Mouse (Mus musculus) frontal cortex, postnatal 25 days (tissue): ENCODE measurements around the gene Oasl2.
A peak's percentile ranks its signal among the peaks of the same experiment; 100 is the strongest.
"Not testable (repeated sequence)": the region's sequence is repeated elsewhere in the genome, so short reads cannot be mapped to it uniquely, and the experiment has no call there.

Experiments used
- DNase-seq, 2 experiments: peaks; one replicate each; pipeline ENCODE4 v3.0.0; 2022; ENCODE audit warnings: low spot score in 2 of 2

Oasl2 gene

GRCm38 (mm10) chr5:114915854-114916253 lies 19.1 kb downstream of the Oasl2 start:
- DNase-seq = no peak

GRCm38 (mm10) chr5:114916777-114917176 lies 20.0 kb downstream of the Oasl2 start:
- no peak for DNase-seq

- DNase-seq = not testable (repeated sequence)
These were observed 20.6 kb downstream of the Oasl2 start for GRCm38 (mm10) chr5:114917357-114917756.

- no peak for DNase-seq
These were observed 25.0 kb downstream of the Oasl2 start for GRCm38 (mm10) chr5:114921551-114922365.

GRCm38 (mm10) chr5:114922366-114922731 lies 25.6 kb downstream of the Oasl2 start:
- DNase-seq = no peak

- no peak for DNase-seq
These were observed 26.3 kb downstream of the Oasl2 start, which contains the start of gene Oasl1 for GRCm38 (mm10) chr5:114922998-114923473. Gene Oasl1, plus strand, starts transcription at chr5:114923240.

GRCm38 (mm10) chr5:114926153-114926684 lies 29.5 kb downstream of the Oasl2 start:
- no peak for DNase-seq

GRCm38 (mm10) chr5:114926753-114927152 lies 30.0 kb downstream of the Oasl2 start:
- no peak for DNase-seq

- no peak for DNase-seq
These were observed 34.9 kb downstream of the Oasl2 start for GRCm38 (mm10) chr5:114931626-114932025.

- no peak for DNase-seq
These were observed 36.5 kb downstream of the Oasl2 start for GRCm38 (mm10) chr5:114933206-114933605.

- no peak for DNase-seq
These were observed 39.1 kb downstream of the Oasl2 start for GRCm38 (mm10) chr5:114935838-114936237.

GRCm38 (mm10) chr5:114941138-114941537 lies 44.4 kb downstream of the Oasl2 start:
- not testable (repeated sequence) for DNase-seq

- peak; percentile 75 for DNase-seq
These were observed 45.5 kb downstream of the Oasl2 start, which contains the start of gene 2210016L21Rik for GRCm38 (mm10) chr5:114942074-114942765. Gene 2210016L21Rik, plus strand, starts transcription at chr5:114942158.

GRCm38 (mm10) chr5:114942766-114943130 lies 46.0 kb downstream of the Oasl2 start:
- DNase-seq = no peak

- no peak for DNase-seq
These were observed 48.3 kb downstream of the Oasl2 start for GRCm38 (mm10) chr5:114945072-114945471.

GRCm38 (mm10) chr5:114948891-114949290 lies 52.2 kb downstream of the Oasl2 start:
- no peak for DNase-seq

- no peak for DNase-seq
These were observed 52.6 kb downstream of the Oasl2 start for GRCm38 (mm10) chr5:114949316-114949715.

GRCm38 (mm10) chr5:114949812-114950211 lies 53.1 kb downstream of the Oasl2 start:
- DNase-seq = no peak

GRCm38 (mm10) chr5:114950669-114951068 lies 53.9 kb downstream of the Oasl2 start:
- DNase-seq = no peak

GRCm38 (mm10) chr5:114951279-114951880 lies 54.6 kb downstream of the Oasl2 start:
- DNase-seq = no peak

GRCm38 (mm10) chr5:114953326-114953725 lies 56.6 kb downstream of the Oasl2 start:
- DNase-seq = no peak

GRCm38 (mm10) chr5:114958069-114958468 lies 61.3 kb downstream of the Oasl2 start:
- no peak for DNase-seq
